Mouse (Mus musculus): Measurements from ENCODE around the gene Gm21256. TPM values are rescaled to one million over a fixed set of nuclear protein-coding genes. Genes with fewer than 3 reads are reported as not detected.
"Not testable (repeated sequence)": the region's sequence is repeated elsewhere in the genome, so short reads cannot be mapped to it uniquely, and the experiment has no call there.

Gene Gm21256
- polyA plus RNA-seq (2012; rRNA removed) = not detected in 2 replicates

GRCm38 (mm10) chrY:47450660-47451059 lies at the start of gene Gm21256:
Gene Gm21256 (plus strand): TSS chrY:47450960.
- H3K4me1 ChIP-seq (ENCODE audit: control insufficient read depth, insufficient read depth, low read length); H3K4me3 ChIP-seq (ENCODE audit: insufficient read depth, low read length); H3K27ac ChIP-seq (ENCODE audit: insufficient read depth, low read length): not testable (repeated sequence)

Other genes starting within 250 kb of the Gm21256 start
- not detected in 2 replicates for gene Gm21170, start 240.1 kb downstream of the Gm21256 start, polyA plus RNA-seq (2012; rRNA removed)

Measured in cortical plate, adult 2 months (tissue).